ENCODE assay signal across 8 mouse cellular contexts in the genomic region with DNA sequence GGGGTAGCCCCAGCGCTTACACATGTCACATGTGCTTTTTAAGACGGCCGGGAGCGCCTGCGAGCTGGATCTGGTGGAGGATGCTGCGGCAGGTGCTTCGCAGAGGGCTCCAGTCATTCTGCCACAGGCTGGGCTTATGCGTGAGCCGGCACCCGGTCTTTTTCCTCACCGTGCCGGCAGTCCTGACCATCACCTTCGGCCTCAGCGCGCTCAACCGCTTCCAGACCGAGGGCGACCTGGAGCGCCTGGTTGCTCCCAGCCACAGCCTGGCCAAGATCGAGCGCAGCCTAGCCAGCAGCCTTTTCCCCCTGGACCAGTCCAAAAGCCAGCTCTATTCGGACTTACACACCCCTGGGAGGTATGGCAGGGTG. TPM values are rescaled to one million over a fixed set of nuclear protein-coding genes. Genes with fewer than 3 reads are reported as not detected.
A peak's percentile ranks its signal among the peaks of the same experiment; 100 is the strongest.
DNase-seq lines count a peak whose midpoint lies in the region; ATAC-seq lines count a peak whose summit lies in the region.

No protein-coding gene starts in this region.

- peak; percentile 80 for ATAC-seq in hindbrain, embryonic 11.5 days (ENCODE audit: low FRiP score)
- 0 out of 2 replicates have a peak, but pooled peaks have one; percentile 15 for ATAC-seq in liver, embryonic 12.5 days
- peak; percentile 33; the same call in 1 of the 2 replicates for ATAC-seq in stomach, embryonic 14.5 days (ENCODE audit: insufficient number of reproducible peaks, insufficient read depth, low FRiP score, low read depth)
- no peak for ATAC-seq in activated CD4-positive, CD25-positive, alpha-beta regulatory T cell, adult 4 months

- 1% methylated on average over 18 of the region's 22 CpGs for WGBS in hindbrain, embryonic 11.5 days
- WGBS in liver, embryonic 12.5 days (ENCODE audit: insufficient replicate concordance), result 5% methylated on average over 22 of the region's 22 CpGs
- WGBS in stomach, embryonic 14.5 days, result 2% methylated on average over 22 of the region's 22 CpGs

- no peaks in the 10 kb centered on the region for H3K9me3 ChIP-seq in hindbrain, embryonic 11.5 days (ENCODE audit: control insufficient read depth, low read length)
- no peaks in the 10 kb centered on the region for H3K9me3 ChIP-seq in liver, embryonic 12.5 days (replicated peaks)
- no peaks in the 10 kb centered on the region for H3K9me3 ChIP-seq in stomach, embryonic 14.5 days (ENCODE audit: control insufficient read depth, low read depth, low read length)

- no peaks in the 10 kb centered on the region for H3K36me3 ChIP-seq in hindbrain, embryonic 11.5 days (ENCODE audit: control insufficient read depth, insufficient read depth, low read length)
- H3K36me3 ChIP-seq in liver, embryonic 12.5 days, result no peaks in the 10 kb centered on the region
- H3K36me3 ChIP-seq in stomach, embryonic 14.5 days (ENCODE audit: control insufficient read depth, insufficient read depth, low read length), result no peaks in the 10 kb centered on the region

- peak overlapping the region; percentile 46 for H3K4me3 ChIP-seq in hindbrain, embryonic 11.5 days (ENCODE audit: low read depth, low read length)
- peak overlapping the region; percentile 40 for H3K4me3 ChIP-seq in liver, embryonic 12.5 days
- peak overlapping the region; percentile 46 for H3K4me3 ChIP-seq in stomach, embryonic 14.5 days (ENCODE audit: low read depth, low read length)

- H3K27ac ChIP-seq in hindbrain, embryonic 11.5 days (ENCODE audit: low read depth, low read length), result no peak overlapping the region
- H3K27ac ChIP-seq in liver, embryonic 12.5 days, result no peak overlapping the region
- no peak overlapping the region for H3K27ac ChIP-seq in stomach, embryonic 14.5 days (ENCODE audit: low read length)

- no peaks in the 10 kb centered on the region for H3K27me3 ChIP-seq in hindbrain, embryonic 11.5 days (ENCODE audit: control insufficient read depth, insufficient read depth, low read length)
- peaks cover 26% of the 10 kb centered on the region for H3K27me3 ChIP-seq in liver, embryonic 12.5 days (replicated peaks)
- peaks cover 11% of the 10 kb centered on the region; the same call in 1 of the 2 replicates for H3K27me3 ChIP-seq in stomach, embryonic 14.5 days (ENCODE audit: control insufficient read depth, insufficient read depth, low read length)

- H3K9ac ChIP-seq in hindbrain, embryonic 11.5 days (ENCODE audit: low read depth, low read length), result peak overlapping the region; percentile 61
- no peak overlapping the region for H3K9ac ChIP-seq in liver, embryonic 12.5 days
- H3K9ac ChIP-seq in stomach, embryonic 14.5 days (replicated peaks; ENCODE audit: low read depth, low read length), result no peak overlapping the region

- H3K4me1 ChIP-seq in hindbrain, embryonic 11.5 days (replicated peaks; ENCODE audit: control insufficient read depth, insufficient read depth, low read length), result no peaks in the 10 kb centered on the region
- H3K4me1 ChIP-seq in liver, embryonic 12.5 days, result no peaks in the 10 kb centered on the region
- H3K4me1 ChIP-seq in stomach, embryonic 14.5 days (ENCODE audit: control insufficient read depth, insufficient read depth, low read length), result no peaks in the 10 kb centered on the region

- DNase-seq in adrenal gland, postnatal 25 days, result peak; percentile 2
- DNase-seq in adrenal gland, postnatal 36 days, result no peak
- DNase-seq in retina, embryonic 14.5 days (ENCODE audit: low spot score), result peak; percentile 59
- DNase-seq in retina, postnatal 1 day, result no peak
- peak; percentile 48 for DNase-seq in hindbrain, embryonic 11.5 days (ENCODE audit: low spot score)

- H3K4me2 ChIP-seq in hindbrain, embryonic 11.5 days (replicated peaks; ENCODE audit: low read depth, low read length), result peak overlapping the region; percentile 91
- peak overlapping the region; percentile 62 for H3K4me2 ChIP-seq in liver, embryonic 12.5 days
- peak overlapping the region; percentile 94 for H3K4me2 ChIP-seq in stomach, embryonic 14.5 days (replicated peaks; ENCODE audit: low read depth, low read length)

RNA-seq across cellular contexts. Expression of a gene that starts 0.8 kb away (rescaled TPM):
- not detected in 2 replicates for total RNA-seq in adrenal gland, postnatal 25 days (2021)
- under 1 TPM in 1 of 2 experiments, not detected in 1; 0.07 TPM for total RNA-seq in adrenal gland, postnatal 36 days (2021)
- polyA plus RNA-seq in hindbrain, embryonic 11.5 days (2014; fragmentation: Nextera tagmentation; extraction: Ambion mirVana), result 3.5 and 5.5 TPM in 2 replicates
- polyA plus RNA-seq in liver, embryonic 12.5 days (2016; fragmentation: Nextera tagmentation; extraction: Ambion mirVana), result 0.06 TPM in 1 of 2 replicates, not detected in the other
- 0.45 and 0.83 TPM in 2 replicates for polyA plus RNA-seq in stomach, embryonic 14.5 days (2014; fragmentation: Nextera tagmentation; extraction: Ambion mirVana)
- under 1 TPM in 1 of 2 experiments, not detected in 1; 0.26 TPM for polyA plus RNA-seq in activated CD4-positive, CD25-positive, alpha-beta regulatory T cell, adult 4 months (2017; shearing (Covaris generic))

Comparison
In these comparisons a context has a peak if more than half of its experiments do, and no peak if none do; other contexts are left out.
1. DNase-seq: peak in adrenal gland, postnatal 25 days (single experiment), retina, embryonic 14.5 days (single experiment) and hindbrain, embryonic 11.5 days (single experiment); none in adrenal gland, postnatal 36 days (0 of 2) and retina, postnatal 1 day (single experiment).
2. Peak in every context shown above with its lines, with median percentiles within 50 percentile points of each other: H3K4me2 ChIP-seq and H3K4me3 ChIP-seq.